Mouse (Mus musculus) neural tube, embryonic 15.5 days (tissue): ENCODE measurements around the gene Sult6b2. TPM values are rescaled to one million over a fixed set of nuclear protein-coding genes. Genes with fewer than 3 reads are reported as not detected.

Experiments used
- ATAC-seq: fragments of 200-750 bp; cut with Nextera tagmentation; 2 replicates; pipeline ENCODE4 v1.8.0; 2017; ENCODE audit warnings: mild to moderate bottlenecking, moderate TSS enrichment, moderate library complexity; ENCODE audit not compliant: low FRiP score
- H3K27ac ChIP-seq: fragments of 300-500 bp; sonication (generic); replicated peaks from 2 replicates; pipeline ENCODE4 v1.5.1; 2015; ENCODE audit warnings: mild to moderate bottlenecking, inconsistent platforms
- H3K27me3 ChIP-seq: fragments of 300-500 bp; sonication (generic); replicated peaks from 2 replicates; pipeline ENCODE4 v1.6.1; 2015; ENCODE audit warnings: inconsistent platforms
- H3K36me3 ChIP-seq: fragments of 300-500 bp; sonication (generic); 2 replicates; pipeline ENCODE4 v1.6.1; 2015; ENCODE audit warnings: inconsistent platforms
- H3K4me1 ChIP-seq: fragments of 300-500 bp; sonication (generic); 2 replicates; pipeline ENCODE4 v1.6.1; 2015; ENCODE audit warnings: inconsistent platforms
- H3K4me2 ChIP-seq: fragments of 300-500 bp; sonication (generic); 2 replicates; pipeline ENCODE4 v1.6.1; 2015; ENCODE audit warnings: inconsistent platforms, mild to moderate bottlenecking, moderate library complexity
- H3K4me3 ChIP-seq: fragments of 300-500 bp; sonication (generic); replicated peaks from 2 replicates; pipeline ENCODE4 v1.5.1; 2015; ENCODE audit warnings: mild to moderate bottlenecking, inconsistent platforms
- H3K9ac ChIP-seq: fragments of 300-500 bp; sonication (generic); replicated peaks from 2 replicates; pipeline ENCODE4 v1.6.1; 2015; ENCODE audit warnings: mild to moderate bottlenecking, inconsistent platforms
- H3K9me3 ChIP-seq: fragments of 300-500 bp; sonication (generic); replicated peaks from 2 replicates; pipeline ENCODE4 v1.6.1; 2016; ENCODE audit warnings: inconsistent platforms
- WGBS: fragments of 180-500 bp; shearing (Covaris S2); methylation state at CpG from one replicate; pipeline ENCODE4 v1.1.7; 2015; ENCODE audit warnings: mixed read lengths; 5-methylcytosine and 5-hydroxymethylcytosine counted together
- polyA plus RNA-seq: library from polyadenylated mRNA; unstranded; fragments of >200 nt; fragmentation: Nextera tagmentation; extraction: Ambion mirVana; gene quantifications from 2 replicates; pipeline ENCODE4 v1.2.1, GENCODE M21; 2015

The Sult6b2 gene
- polyA plus RNA-seq, 1 experiment from 2014 or later = 0.12 TPM

DNA sequence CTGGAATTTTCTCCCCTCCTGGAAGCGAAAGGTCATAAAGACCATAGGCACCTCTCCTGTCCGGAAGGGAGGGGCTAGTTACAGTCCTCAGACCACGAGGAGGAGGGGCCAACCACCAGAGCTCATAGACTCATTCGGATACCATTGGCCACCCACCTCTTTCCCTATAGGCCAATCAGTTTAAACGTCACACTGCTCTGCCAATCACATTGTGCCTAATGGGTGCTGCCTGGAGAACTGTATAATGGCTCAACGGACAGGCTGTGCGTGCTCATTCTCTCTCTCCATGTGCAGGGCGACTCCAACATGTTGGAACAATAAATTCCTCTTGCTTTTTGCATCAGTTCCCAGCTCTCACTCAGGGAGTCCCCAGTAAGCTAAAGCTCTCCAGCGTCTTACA lies 52.9 kb downstream of the Sult6b2 start:
- WGBS = 40% methylated on average over 9 of the region's 9 CpGs
- Histone ChIP-seq H3K9ac (no peak overlapping the region), H3K27me3 (peaks cover 3% of the 10 kb centered on the region; the same call in 1 of the 2 replicates), H3K36me3 (no peaks in the 10 kb centered on the region), H3K4me2 (peak overlapping the region; percentile 32), H3K4me3 (peak overlapping the region; percentile 14; the same call in 1 of the 2 replicates), H3K9me3 (no peaks in the 10 kb centered on the region), H3K27ac (peak overlapping the region; percentile 38; the same call in 1 of the 2 replicates), H3K4me1 (no peaks in the 10 kb centered on the region)
- ATAC-seq = peak; percentile 81

DNA sequence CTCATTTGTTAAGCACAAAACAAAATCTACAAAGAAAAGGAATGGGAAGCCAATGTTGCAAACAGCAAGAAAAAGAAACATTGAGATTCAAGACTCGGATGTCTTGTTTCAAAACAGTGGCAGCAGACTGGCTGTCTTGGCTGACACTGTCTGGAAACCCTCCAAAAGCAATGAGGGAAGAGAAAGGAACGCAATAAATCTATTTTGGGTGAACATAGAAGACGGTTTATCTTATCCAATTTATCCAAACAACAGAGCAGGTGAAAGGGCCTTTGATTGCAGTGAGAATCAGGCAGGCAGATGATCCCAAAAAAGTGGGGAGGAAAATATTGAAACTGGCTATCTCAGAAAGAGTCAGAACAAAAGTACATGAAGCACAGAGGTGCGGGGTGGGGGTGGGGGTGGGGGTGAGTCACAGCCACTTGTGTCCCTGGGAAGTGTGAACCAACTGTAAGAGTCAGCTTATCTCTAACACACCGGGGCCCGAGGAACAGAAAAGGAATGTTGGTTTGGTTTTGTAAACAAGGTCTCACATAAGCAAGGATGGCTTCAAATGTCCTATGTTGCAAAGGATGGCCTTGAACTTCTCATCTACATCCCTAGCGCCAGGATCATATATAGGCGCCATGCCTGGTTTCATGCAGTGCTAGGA lies 56.1 kb downstream of the Sult6b2 start:
- Histone ChIP-seq H3K36me3 (no peaks in the 10 kb centered on the region), H3K27ac (no peak overlapping the region), H3K4me3 (no peak overlapping the region), H3K9me3 (no peaks in the 10 kb centered on the region), H3K9ac (no peak overlapping the region), H3K4me1 (no peaks in the 10 kb centered on the region), H3K27me3 (no peaks in the 10 kb centered on the region), H3K4me2 (no peak overlapping the region)
- 76% methylated on average over 8 of the region's 8 CpGs for WGBS
- no peak for ATAC-seq

DNA sequence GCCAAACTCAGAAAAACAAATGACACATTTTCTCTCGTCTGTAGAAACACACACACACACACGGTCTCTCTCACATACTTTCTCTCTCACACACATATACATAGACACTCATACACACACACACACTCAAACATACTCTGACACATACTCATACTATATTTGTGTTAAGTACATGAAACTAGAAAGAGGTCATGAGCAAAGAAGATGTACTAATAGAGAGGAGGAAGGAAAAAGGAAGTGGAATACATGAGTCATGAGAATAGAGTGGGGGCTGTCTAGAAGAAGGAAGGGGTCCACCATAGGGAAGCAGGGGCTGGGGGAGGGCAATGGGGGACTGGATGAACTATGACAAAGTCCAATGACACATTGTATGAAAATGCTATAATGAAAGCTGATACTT lies 57.1 kb downstream of the Sult6b2 start:
- 90% methylated on average over 2 of the region's 2 CpGs for WGBS
- Histone ChIP-seq H3K27ac (no peak overlapping the region), H3K36me3 (no peaks in the 10 kb centered on the region), H3K27me3 (no peaks in the 10 kb centered on the region), H3K9ac (no peak overlapping the region), H3K4me1 (no peaks in the 10 kb centered on the region), H3K4me3 (no peak overlapping the region), H3K4me2 (no peak overlapping the region), H3K9me3 (no peaks in the 10 kb centered on the region)
- no peak for ATAC-seq

DNA sequence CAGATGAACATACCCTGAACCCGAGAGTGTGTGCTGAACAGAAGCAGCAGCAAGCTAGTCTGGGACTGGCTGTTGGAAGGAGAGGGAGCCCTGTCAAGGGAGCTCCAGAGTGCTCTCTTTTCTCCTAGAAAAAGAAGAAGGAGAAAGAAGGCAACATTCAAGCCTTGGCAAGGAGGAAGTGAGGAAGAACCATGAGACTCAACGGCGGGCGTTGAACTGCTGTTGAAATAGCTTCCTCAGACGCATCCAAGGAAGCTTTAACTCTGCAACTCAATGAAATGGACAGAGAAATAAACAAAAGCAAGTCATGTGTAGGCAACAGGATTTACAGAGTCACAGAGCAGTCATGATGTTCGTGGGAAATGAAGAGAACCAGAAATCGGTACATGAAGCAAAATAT lies 57.5 kb downstream of the Sult6b2 start:
- 80% methylated on average over 7 of the region's 7 CpGs for WGBS
- H3K36me3 ChIP-seq = no peaks in the 10 kb centered on the region
- H3K9me3 ChIP-seq = no peaks in the 10 kb centered on the region
- H3K4me3 ChIP-seq = no peak overlapping the region
- ATAC-seq = no peak
- H3K4me1 ChIP-seq = no peaks in the 10 kb centered on the region
- no peak overlapping the region for H3K9ac ChIP-seq
- no peak overlapping the region for H3K4me2 ChIP-seq
- no peak overlapping the region for H3K27ac ChIP-seq
- no peaks in the 10 kb centered on the region for H3K27me3 ChIP-seq

DNA sequence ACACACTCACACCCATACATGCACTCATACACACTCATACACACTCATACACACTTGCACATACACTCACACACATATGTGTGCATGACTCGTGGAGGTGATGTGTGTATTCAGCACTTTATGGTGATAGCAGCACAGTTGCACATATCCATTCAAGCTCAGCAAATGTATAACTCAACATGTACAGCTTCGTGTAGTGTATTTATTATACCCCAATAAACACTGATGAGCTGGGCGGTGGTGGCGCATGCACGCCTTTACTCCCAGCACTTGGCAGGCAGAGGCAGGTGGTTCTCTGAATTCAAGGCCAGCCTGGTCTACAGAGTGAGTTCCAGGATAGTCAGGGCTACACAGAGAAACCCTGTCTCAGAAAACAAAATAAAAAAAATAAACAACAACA lies 58.8 kb downstream of the Sult6b2 start:
- Histone ChIP-seq H3K36me3 (no peaks in the 10 kb centered on the region), H3K27ac (no peak overlapping the region), H3K9ac (no peak overlapping the region), H3K9me3 (no peaks in the 10 kb centered on the region), H3K4me1 (no peaks in the 10 kb centered on the region), H3K4me2 (no peak overlapping the region), H3K4me3 (no peak overlapping the region), H3K27me3 (no peaks in the 10 kb centered on the region)
- 84% methylated on average over 5 of the region's 5 CpGs for WGBS
- no peak for ATAC-seq

DNA sequence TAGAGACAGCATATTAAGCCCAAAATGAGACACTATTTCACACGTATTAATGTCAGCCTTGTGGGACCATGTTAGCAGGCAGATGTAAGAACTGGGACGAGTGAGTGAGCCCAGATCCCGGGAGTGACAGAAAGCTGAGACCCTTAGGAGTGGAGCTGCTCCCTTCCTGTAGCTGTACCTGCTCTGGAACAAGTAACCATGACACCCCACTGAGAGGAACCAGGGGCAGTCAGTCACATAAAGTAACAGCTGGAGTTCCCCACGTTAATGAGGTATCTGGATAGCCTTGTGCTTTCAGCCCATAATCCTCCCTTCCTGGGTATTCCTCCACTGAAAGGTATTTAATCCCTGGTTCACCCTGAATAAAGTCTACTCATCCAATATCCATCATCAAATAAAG lies 61.1 kb downstream of the Sult6b2 start:
- no peak for ATAC-seq

DNA sequence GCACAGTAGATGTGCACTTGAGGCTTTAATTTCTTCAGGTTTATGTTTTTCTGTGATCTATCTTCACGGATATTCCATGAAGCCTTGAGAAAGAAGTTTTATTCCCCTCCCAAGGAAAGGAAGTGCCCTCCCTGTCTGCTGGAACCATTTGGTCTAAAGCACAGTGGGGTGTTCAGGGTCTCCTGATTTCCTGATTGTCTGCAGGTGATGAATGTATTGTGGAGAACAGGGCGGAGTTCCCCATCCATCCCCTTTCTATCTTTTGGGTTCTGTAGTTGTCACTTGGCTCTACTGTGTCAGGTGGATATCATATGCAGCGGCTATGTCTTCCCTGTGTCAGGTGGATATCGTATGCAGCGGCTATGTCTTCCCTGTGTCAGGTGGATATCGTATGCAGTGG lies 62.5 kb downstream of the Sult6b2 start:
- H3K27ac ChIP-seq = no peak overlapping the region
- no peak overlapping the region for H3K9ac ChIP-seq
- 88% methylated on average over 6 of the region's 6 CpGs for WGBS
- H3K4me3 ChIP-seq = no peak overlapping the region
- H3K9me3 ChIP-seq = no peaks in the 10 kb centered on the region
- H3K27me3 ChIP-seq = no peaks in the 10 kb centered on the region
- no peak for ATAC-seq
- no peaks in the 10 kb centered on the region for H3K36me3 ChIP-seq
- H3K4me2 ChIP-seq = no peak overlapping the region
- H3K4me1 ChIP-seq = no peaks in the 10 kb centered on the region

More for the DNA sequence above, 61.1 kb downstream of the Sult6b2 start:
- no peak overlapping the region for H3K9ac ChIP-seq
- no peaks in the 10 kb centered on the region for H3K4me1 ChIP-seq
- WGBS = 72% methylated on average over 4 of the region's 4 CpGs
- no peak overlapping the region for H3K27ac ChIP-seq
- no peak overlapping the region for H3K4me3 ChIP-seq
- no peaks in the 10 kb centered on the region for H3K27me3 ChIP-seq
- H3K9me3 ChIP-seq = no peaks in the 10 kb centered on the region
- H3K4me2 ChIP-seq = no peak overlapping the region
- no peaks in the 10 kb centered on the region for H3K36me3 ChIP-seq

DNA sequence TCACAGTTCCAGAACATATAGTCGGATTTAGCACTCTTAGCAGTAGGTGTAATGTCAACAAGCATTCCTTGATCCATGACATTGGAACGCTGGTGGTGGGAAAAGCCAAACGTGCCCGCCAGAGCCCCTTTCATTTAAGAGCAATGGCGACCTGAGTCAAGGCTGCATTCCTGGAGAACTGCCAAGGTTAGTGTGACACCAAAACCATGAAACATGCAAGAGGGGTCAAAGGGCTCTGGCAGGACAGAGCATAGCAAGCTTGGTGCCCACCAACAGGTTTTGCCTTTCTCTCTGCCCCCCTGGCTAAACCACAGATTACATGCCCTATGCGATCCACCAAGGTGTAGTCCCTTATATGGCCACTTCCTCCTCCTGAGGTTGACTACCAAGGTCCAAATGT lies 65.7 kb downstream of the Sult6b2 start:
- no peak overlapping the region for H3K4me3 ChIP-seq
- no peaks in the 10 kb centered on the region for H3K4me1 ChIP-seq
- no peak overlapping the region for H3K9ac ChIP-seq
- no peak for ATAC-seq
- no peaks in the 10 kb centered on the region for H3K9me3 ChIP-seq
- no peak overlapping the region for H3K27ac ChIP-seq
- H3K4me2 ChIP-seq = no peak overlapping the region
- no peaks in the 10 kb centered on the region for H3K27me3 ChIP-seq
- WGBS = 84% methylated on average over 6 of the region's 6 CpGs
- no peaks in the 10 kb centered on the region for H3K36me3 ChIP-seq

DNA sequence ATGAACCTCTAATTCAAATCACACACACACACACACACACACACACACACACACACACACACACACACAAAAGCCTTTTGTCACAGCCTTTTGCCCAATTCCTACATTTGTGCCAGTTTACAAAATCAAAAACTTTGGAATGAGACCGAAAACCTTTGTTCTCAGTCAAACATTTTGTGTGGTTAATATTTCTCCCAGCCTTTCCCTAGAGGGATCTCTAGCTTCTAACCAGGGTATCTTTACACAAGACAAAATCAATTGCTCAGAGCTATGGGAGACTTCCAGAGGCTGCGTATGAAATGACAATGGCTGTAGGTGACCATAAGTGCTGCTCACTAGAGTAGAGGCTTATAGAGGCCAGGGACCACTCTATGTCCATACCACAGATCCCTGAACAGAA lies 66.1 kb downstream of the Sult6b2 start:
- no peaks in the 10 kb centered on the region for H3K4me1 ChIP-seq
- no peak for ATAC-seq
- H3K9ac ChIP-seq = no peak overlapping the region
- 93% methylated on average over 2 of the region's 2 CpGs for WGBS
- no peaks in the 10 kb centered on the region for H3K27me3 ChIP-seq
- no peak overlapping the region for H3K4me2 ChIP-seq
- no peak overlapping the region for H3K4me3 ChIP-seq
- no peaks in the 10 kb centered on the region for H3K9me3 ChIP-seq
- H3K27ac ChIP-seq = no peak overlapping the region
- H3K36me3 ChIP-seq = no peaks in the 10 kb centered on the region

DNA sequence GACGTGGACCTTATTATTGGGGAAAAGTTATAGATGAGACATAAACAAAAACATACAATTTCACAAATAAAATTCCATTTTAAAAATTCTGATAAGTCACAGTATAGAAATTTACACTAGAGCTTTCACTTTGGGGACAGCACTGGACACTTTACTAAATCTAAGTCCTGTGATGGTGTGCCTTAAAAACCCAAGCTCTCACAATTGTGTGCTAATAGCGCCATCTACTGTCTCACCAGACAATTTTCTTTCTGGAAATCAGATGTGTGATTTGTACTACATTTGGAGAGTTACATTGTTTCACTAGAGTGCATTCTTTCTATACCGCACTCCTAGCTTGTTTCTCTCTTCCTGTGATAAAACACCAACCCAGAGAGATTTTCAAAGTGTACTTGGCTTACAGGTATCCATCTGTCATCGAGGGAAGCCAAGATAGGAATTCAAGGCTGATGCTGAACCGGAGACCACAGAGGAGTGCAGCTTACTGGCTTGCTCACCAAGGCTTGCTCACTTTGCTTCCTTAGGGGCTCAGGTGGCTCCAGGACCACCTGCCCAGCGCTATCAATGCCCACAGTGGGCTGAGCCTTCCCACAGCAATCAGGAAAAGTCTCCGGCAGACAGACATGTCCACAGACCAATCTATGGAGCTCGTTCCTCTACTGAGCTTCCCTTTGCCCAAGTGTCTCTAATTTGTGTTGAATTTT lies 68.8 kb downstream of the Sult6b2 start:
- no peaks in the 10 kb centered on the region for H3K9me3 ChIP-seq
- H3K27me3 ChIP-seq = no peaks in the 10 kb centered on the region
- no peaks in the 10 kb centered on the region for H3K36me3 ChIP-seq
- no peak overlapping the region for H3K4me2 ChIP-seq
- no peak overlapping the region for H3K27ac ChIP-seq
- WGBS = 53% methylated on average over 8 of the region's 8 CpGs
- peak; percentile 35; the same call in 1 of the 2 replicates for ATAC-seq
- no peaks in the 10 kb centered on the region for H3K4me1 ChIP-seq
- no peak overlapping the region for H3K9ac ChIP-seq
- no peak overlapping the region for H3K4me3 ChIP-seq
